Mouse (Mus musculus): ENCODE data around the gene Pde4c. TPM values are rescaled to one million over a fixed set of nuclear protein-coding genes. Genes with fewer than 3 reads are reported as not detected.

Gene Pde4c
- total and polyA plus RNA-seq, 2 experiments from 2014 or later = 0.39 to 0.77 TPM

- WGBS = 82% methylated on average over 3 of the region's 3 CpGs
- TF ChIP-seq CTCF (IDR thresholded peaks at IDR 0.05) = no peak
- ATAC-seq (ENCODE audit: low FRiP score) = no peak
- Histone ChIP-seq H3K9ac (replicated peaks; ENCODE audit: low read length, poor library complexity, severe bottlenecking) (no peak overlapping the region), H3K4me1 (ENCODE audit: insufficient read depth, low read length) (peaks cover 10% of the 10 kb centered on the region), H3K4me3 (ENCODE audit: low read depth, low read length) (no peak overlapping the region), H3K27ac (ENCODE audit: low read depth, low read length) (no peak overlapping the region), H3K27me3 (ENCODE audit: insufficient read depth, low read length) (no peaks in the 10 kb centered on the region), H3K9me3 (ENCODE audit: low read length) (no peaks in the 10 kb centered on the region), H3K4me2 (ENCODE audit: low read depth, low read length, poor library complexity, severe bottlenecking) (peak overlapping the region; percentile 20; the same call in 1 of the 2 replicates), H3K36me3 (ENCODE audit: insufficient read depth, low read length) (no peaks in the 10 kb centered on the region)
- no peak for DNase-seq (ENCODE audit: low spot score)
These were observed 20.7 kb upstream of the Pde4c start for GRCm38 (mm10) chr8:70702842-70703182.

- WGBS = 96% methylated on average over 3 of the region's 3 CpGs
- ATAC-seq (ENCODE audit: low FRiP score) = no peak
- Histone ChIP-seq H3K9me3 (ENCODE audit: low read length) (no peaks in the 10 kb centered on the region), H3K27ac (ENCODE audit: low read depth, low read length) (no peak within 1 kb of the TSS), H3K4me1 (ENCODE audit: insufficient read depth, low read length) (peaks cover 7% of the 10 kb centered on the region), H3K9ac (replicated peaks; ENCODE audit: low read length, poor library complexity, severe bottlenecking) (no peak within 1 kb of the TSS), H3K4me2 (ENCODE audit: low read depth, low read length, poor library complexity, severe bottlenecking) (peak within 1 kb of the TSS; percentile 20), H3K27me3 (ENCODE audit: insufficient read depth, low read length) (no peaks in the 10 kb centered on the region), H3K4me3 (ENCODE audit: low read depth, low read length) (no peak within 1 kb of the TSS), H3K36me3 (ENCODE audit: insufficient read depth, low read length) (no peaks in the 10 kb centered on the region)
- DNase-seq (ENCODE audit: low spot score) = no peak
- TF ChIP-seq CTCF (IDR thresholded peaks at IDR 0.05) = no peak
These were observed 20.2 kb upstream of the Pde4c start, which contains the start of gene Iqcn for GRCm38 (mm10) chr8:70703287-70703686. Gene Iqcn, plus strand, starts transcription at chr8:70703457.

GRCm38 (mm10) chr8:70708281-70708680 lies 15.2 kb upstream of the Pde4c start:
- no peaks in the 10 kb centered on the region for H3K4me1 ChIP-seq (ENCODE audit: insufficient read depth, low read length)
- no peak for TF ChIP-seq CTCF (IDR thresholded peaks at IDR 0.05)
- H3K9me3 ChIP-seq (ENCODE audit: low read length) = no peaks in the 10 kb centered on the region
- H3K36me3 ChIP-seq (ENCODE audit: insufficient read depth, low read length) = peaks cover 3% of the 10 kb centered on the region; the same call in 1 of the 2 replicates
- DNase-seq (ENCODE audit: low spot score) (no peak), ATAC-seq (ENCODE audit: low FRiP score) (no peak)
- WGBS = 94% methylated on average over 14 of the region's 14 CpGs
- H3K27ac ChIP-seq (ENCODE audit: low read depth, low read length) = no peak overlapping the region
- no peak overlapping the region for H3K9ac ChIP-seq (replicated peaks; ENCODE audit: low read length, poor library complexity, severe bottlenecking)
- H3K4me2 ChIP-seq (ENCODE audit: low read depth, low read length, poor library complexity, severe bottlenecking) = no peak overlapping the region
- H3K4me3 ChIP-seq (ENCODE audit: low read depth, low read length) = no peak overlapping the region
- no peaks in the 10 kb centered on the region for H3K27me3 ChIP-seq (ENCODE audit: insufficient read depth, low read length)

GRCm38 (mm10) chr8:70709794-70710193 lies 13.7 kb upstream of the Pde4c start:
- Histone ChIP-seq H3K4me1 (ENCODE audit: insufficient read depth, low read length) (no peaks in the 10 kb centered on the region), H3K27ac (ENCODE audit: low read depth, low read length) (no peak overlapping the region), H3K9ac (replicated peaks; ENCODE audit: low read length, poor library complexity, severe bottlenecking) (no peak overlapping the region), H3K4me3 (ENCODE audit: low read depth, low read length) (no peak overlapping the region), H3K27me3 (ENCODE audit: insufficient read depth, low read length) (no peaks in the 10 kb centered on the region), H3K9me3 (ENCODE audit: low read length) (no peaks in the 10 kb centered on the region), H3K36me3 (ENCODE audit: insufficient read depth, low read length) (peaks cover 3% of the 10 kb centered on the region; the same call in 1 of the 2 replicates), H3K4me2 (ENCODE audit: low read depth, low read length, poor library complexity, severe bottlenecking) (no peak overlapping the region)
- 89% methylated on average over 9 of the region's 9 CpGs for WGBS
- DNase-seq (ENCODE audit: low spot score) = no peak
- ATAC-seq (ENCODE audit: low FRiP score) = no peak
- TF ChIP-seq CTCF (IDR thresholded peaks at IDR 0.05) = no peak

- no peaks in the 10 kb centered on the region for H3K4me1 ChIP-seq (ENCODE audit: insufficient read depth, low read length)
- no peak overlapping the region for H3K4me3 ChIP-seq (ENCODE audit: low read depth, low read length)
- H3K36me3 ChIP-seq (ENCODE audit: insufficient read depth, low read length) = peaks cover 3% of the 10 kb centered on the region; the same call in 1 of the 2 replicates
- no peak for DNase-seq (ENCODE audit: low spot score)
- no peaks in the 10 kb centered on the region for H3K9me3 ChIP-seq (ENCODE audit: low read length)
- H3K27me3 ChIP-seq (ENCODE audit: insufficient read depth, low read length) = no peaks in the 10 kb centered on the region
- no peak overlapping the region for H3K4me2 ChIP-seq (ENCODE audit: low read depth, low read length, poor library complexity, severe bottlenecking)
- 92% methylated on average over 1 of the region's 1 CpGs for WGBS
- TF ChIP-seq CTCF (IDR thresholded peaks at IDR 0.05) = no peak
- ATAC-seq (ENCODE audit: low FRiP score) = no peak
- H3K27ac ChIP-seq (ENCODE audit: low read depth, low read length) = no peak overlapping the region
- no peak overlapping the region for H3K9ac ChIP-seq (replicated peaks; ENCODE audit: low read length, poor library complexity, severe bottlenecking)
These were observed 13.2 kb upstream of the Pde4c start for GRCm38 (mm10) chr8:70710296-70710695.

- DNase-seq (ENCODE audit: low spot score) (no peak), ATAC-seq (ENCODE audit: low FRiP score) (no peak)
- H3K27ac ChIP-seq (ENCODE audit: low read depth, low read length) = no peak overlapping the region
- peaks cover 3% of the 10 kb centered on the region; the same call in 1 of the 2 replicates for H3K36me3 ChIP-seq (ENCODE audit: insufficient read depth, low read length)
- TF ChIP-seq CTCF (IDR thresholded peaks at IDR 0.05) = no peak
- 86% methylated on average over 11 of the region's 11 CpGs for WGBS
- H3K9me3 ChIP-seq (ENCODE audit: low read length) = no peaks in the 10 kb centered on the region
- no peaks in the 10 kb centered on the region for H3K27me3 ChIP-seq (ENCODE audit: insufficient read depth, low read length)
- H3K4me1 ChIP-seq (ENCODE audit: insufficient read depth, low read length) = no peaks in the 10 kb centered on the region
- H3K4me2 ChIP-seq (ENCODE audit: low read depth, low read length, poor library complexity, severe bottlenecking) = no peak overlapping the region
- no peak overlapping the region for H3K4me3 ChIP-seq (ENCODE audit: low read depth, low read length)
- H3K9ac ChIP-seq (replicated peaks; ENCODE audit: low read length, poor library complexity, severe bottlenecking) = no peak overlapping the region
These were observed 12.5 kb upstream of the Pde4c start for GRCm38 (mm10) chr8:70711041-70711440.
